Mouse (Mus musculus) stomach, adult 2 months (tissue): ENCODE results near the gene Slc37a3. TPM values are rescaled to one million over a fixed set of nuclear protein-coding genes. Genes with fewer than 3 reads are reported as not detected.

Source experiments
- polyA plus RNA-seq: library from polyadenylated mRNA; depleted of rRNA; stranded (reverse); fragments of >200 nt; gene quantifications from 2 replicates; pipeline ENCODE4 v1.2.3, GENCODE M21; 2012; rRNA removed

Slc37a3 gene
- 5.2 and 5.7 TPM in 2 replicates for polyA plus RNA-seq

DNA sequence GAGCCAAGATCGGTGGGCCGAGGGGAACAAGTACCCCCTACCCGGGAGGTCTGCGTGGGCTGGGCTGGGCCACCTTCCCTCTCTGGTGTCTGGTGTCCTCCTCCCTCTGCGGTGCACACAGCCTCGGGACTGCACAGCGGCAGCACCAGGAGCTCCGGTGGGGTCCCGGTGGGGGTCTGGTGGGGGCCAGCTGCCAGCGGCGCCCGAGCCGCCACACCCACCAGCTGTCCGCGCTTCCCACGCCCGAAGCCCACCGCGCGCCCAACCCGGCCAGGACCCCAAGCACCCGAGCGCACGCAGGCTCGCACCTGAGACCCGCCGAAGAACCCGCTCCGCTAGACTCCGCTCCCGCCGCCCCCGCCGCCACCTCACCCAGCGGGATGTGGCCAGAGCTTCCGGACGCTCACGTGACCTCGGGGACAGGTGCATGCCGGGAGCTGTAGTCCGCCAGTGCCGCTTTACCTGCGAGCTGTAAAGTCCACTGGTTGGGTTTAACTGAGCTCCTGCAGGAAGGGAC is at the start of gene Slc37a3:
Slc37a3 (minus strand) TSS at position 365 of the 517 bp plus-strand sequence.

DNA sequence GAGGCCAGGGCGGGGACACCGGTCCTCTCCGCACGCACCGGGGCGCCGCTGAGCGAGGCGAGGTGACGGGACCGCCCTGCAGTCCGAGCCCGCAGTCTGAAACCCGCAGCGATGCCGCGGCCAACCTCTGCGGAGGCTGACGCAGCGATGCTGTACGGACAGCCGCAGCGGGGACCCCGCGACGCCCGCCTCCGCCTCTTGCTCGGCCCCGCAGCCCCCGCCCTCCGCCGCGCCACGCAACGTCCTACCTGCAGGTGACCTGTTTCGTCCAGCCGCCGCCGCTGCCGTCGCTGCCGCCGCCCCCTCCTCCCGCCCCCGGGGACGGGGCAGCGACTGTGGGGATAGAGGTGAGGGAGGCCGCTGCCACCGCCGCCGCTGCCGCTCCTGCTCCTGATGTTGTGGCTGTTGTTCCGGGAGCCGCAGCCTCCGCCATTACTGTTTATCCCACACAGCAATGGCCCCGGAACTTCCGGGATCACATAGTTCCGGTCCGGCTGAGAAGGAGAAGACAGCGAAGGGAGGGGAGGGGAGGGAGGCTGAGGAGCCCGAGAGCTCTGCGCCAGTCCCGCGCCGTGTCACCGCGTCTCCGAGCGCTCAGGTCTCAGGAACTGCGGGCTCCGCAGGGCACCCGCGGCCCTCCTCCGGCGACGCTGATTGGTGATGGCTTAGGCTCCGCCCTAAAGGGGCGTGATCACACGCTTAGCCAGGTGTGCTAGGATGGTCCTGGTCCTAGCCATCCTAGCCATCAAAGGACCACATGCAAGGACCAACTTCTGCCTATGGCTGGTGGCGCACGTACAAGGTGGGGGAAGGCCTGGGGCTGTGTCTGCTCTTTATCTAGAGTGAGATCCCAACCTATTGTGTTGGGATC is 42.6 kb upstream of the Slc37a3 start, which contains the start of gene Mkrn1:
Mkrn1 (minus strand) TSS at position 612 of the 871 bp plus-strand sequence.

DNA sequence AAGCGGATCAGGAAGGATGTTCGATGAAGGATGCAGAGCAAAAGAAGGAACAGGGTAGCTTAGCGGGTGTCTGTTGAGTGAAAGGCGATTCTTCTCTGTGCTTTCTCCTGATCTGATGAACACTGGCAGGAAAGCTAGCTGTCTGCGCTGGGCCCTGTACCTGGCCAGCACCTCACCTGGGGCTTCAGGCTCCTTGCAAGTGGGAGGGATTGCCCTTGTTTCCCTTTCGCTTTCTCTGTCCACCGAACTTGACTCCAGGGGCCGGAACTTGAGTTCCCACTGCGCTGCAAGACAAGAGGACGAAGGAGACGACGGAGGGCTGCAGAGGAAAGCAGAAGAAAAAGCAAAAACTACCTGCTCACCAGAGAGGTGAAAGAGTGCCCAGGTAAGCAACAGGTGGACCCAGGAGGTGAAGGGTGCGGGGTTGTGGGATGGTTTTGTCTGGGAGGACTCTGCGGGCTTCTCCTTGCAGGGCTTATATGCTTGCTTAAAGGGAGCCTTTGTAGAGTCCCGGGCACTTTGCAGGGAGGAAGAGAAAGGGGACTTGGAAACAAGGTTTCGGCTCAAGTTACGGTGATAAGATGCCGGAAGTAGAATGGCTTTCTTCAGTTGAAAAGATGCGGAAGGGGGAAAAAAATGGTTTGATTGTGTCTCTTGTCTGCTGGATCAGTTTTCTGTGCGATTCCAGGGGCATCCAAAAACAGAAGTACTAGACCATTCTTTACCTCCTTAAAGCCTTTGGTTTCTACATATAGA is 3.8 kb upstream of the Slc37a3 start, which contains the start of gene Rab19:
Rab19 (plus strand) TSS at position 51 of the 756 bp plus-strand sequence.

Other genes starting within 250 kb of the Slc37a3 start
- gene Kdm7a, start 170.9 kb downstream of the Slc37a3 start, polyA plus RNA-seq: 0.35 and 0.55 TPM in 2 replicates
- 0.37 and 0.58 TPM in 2 replicates for gene Rab19, start 3.5 kb upstream of the Slc37a3 start, polyA plus RNA-seq
- gene Mkrn1, start 42.8 kb upstream of the Slc37a3 start, polyA plus RNA-seq: 11.3 and 13.9 TPM in 2 replicates
- gene Dennd2a, start 180.2 kb upstream of the Slc37a3 start, polyA plus RNA-seq: 2.4 and 2.8 TPM in 2 replicates
- 4.2 and 7.6 TPM in 2 replicates for gene Adck2, start 196.2 kb upstream of the Slc37a3 start, polyA plus RNA-seq
- not detected in 2 replicates for gene Gm42420, start 208.1 kb upstream of the Slc37a3 start, polyA plus RNA-seq
- 401 and 634 TPM in 2 replicates for gene Ndufb2, start 214.9 kb upstream of the Slc37a3 start, polyA plus RNA-seq